Mouse (Mus musculus) neural tube, embryonic 11.5 days (tissue): ENCODE measurements around the gene Nanos3. TPM values are rescaled to one million over a fixed set of nuclear protein-coding genes. Genes with fewer than 3 reads are reported as not detected.
A peak's percentile ranks its signal among the peaks of the same experiment; 100 is the strongest.

Source experiments
- ATAC-seq: fragments of 200-750 bp; cut with Nextera tagmentation; 2 replicates; pipeline ENCODE4 v1.8.0; 2017; ENCODE audit warnings: moderate number of reproducible peaks, mild to moderate bottlenecking, moderate TSS enrichment, moderate library complexity; ENCODE audit not compliant: insufficient read depth, low FRiP score, low TSS enrichment
- DNase-seq: peaks from one replicate; pipeline ENCODE4 v3.0.0-alpha.2; 2015; ENCODE audit warnings: low spot score
- H3K27ac ChIP-seq: fragments of 300-500 bp; sonication (generic); 2 replicates; pipeline ENCODE4 v1.5.1; 2014; ENCODE audit warnings: low read depth, mild to moderate bottlenecking, low read length
- H3K27me3 ChIP-seq: fragments of 300-500 bp; sonication (generic); 2 replicates; pipeline ENCODE4 v1.6.1; 2014; ENCODE audit warnings: mild to moderate bottlenecking, low read length, mixed read lengths; ENCODE audit not compliant: control insufficient read depth, insufficient read depth
- H3K36me3 ChIP-seq: fragments of 300-500 bp; sonication (generic); 2 replicates; pipeline ENCODE4 v1.6.1; 2014; ENCODE audit warnings: mild to moderate bottlenecking, low read length, moderate library complexity, mixed read lengths; ENCODE audit not compliant: control insufficient read depth, insufficient read depth
- H3K4me1 ChIP-seq: fragments of 300-500 bp; sonication (generic); 2 replicates; pipeline ENCODE4 v1.6.1; 2014; ENCODE audit warnings: low read length, mixed read lengths; ENCODE audit not compliant: control insufficient read depth, insufficient read depth
- H3K4me2 ChIP-seq: fragments of 300-500 bp; sonication (generic); 2 replicates; pipeline ENCODE4 v1.6.1; 2014; ENCODE audit warnings: low read depth, mild to moderate bottlenecking, moderate library complexity
- H3K4me3 ChIP-seq: fragments of 300-500 bp; sonication (generic); 2 replicates; pipeline ENCODE4 v1.5.1; 2014; ENCODE audit warnings: low read depth, low read length
- H3K9ac ChIP-seq: fragments of 300-500 bp; sonication (generic); 2 replicates; pipeline ENCODE4 v1.6.1; 2014; ENCODE audit warnings: mild to moderate bottlenecking, low read length
- H3K9me3 ChIP-seq: fragments of 300-500 bp; sonication (generic); 2 replicates; pipeline ENCODE4 v1.6.1; 2016; ENCODE audit warnings: low read length; ENCODE audit not compliant: control insufficient read depth
- WGBS: fragments of 180-500 bp; shearing (Covaris S2); extraction: QIAGEN DNeasy Blood & Tissue Kit; methylation state at CpG from one replicate; pipeline ENCODE4 v1.1.7; 2014; 5-methylcytosine and 5-hydroxymethylcytosine counted together
- polyA plus RNA-seq: library from polyadenylated mRNA; unstranded; fragments of >200 nt; fragmentation: Nextera tagmentation; extraction: Ambion mirVana; gene quantifications from 2 replicates; pipeline ENCODE4 v1.2.1, GENCODE M21; 2014

Gene Nanos3
- polyA plus RNA-seq, 1 experiment from 2014 or later = 6.2 TPM

DNA sequence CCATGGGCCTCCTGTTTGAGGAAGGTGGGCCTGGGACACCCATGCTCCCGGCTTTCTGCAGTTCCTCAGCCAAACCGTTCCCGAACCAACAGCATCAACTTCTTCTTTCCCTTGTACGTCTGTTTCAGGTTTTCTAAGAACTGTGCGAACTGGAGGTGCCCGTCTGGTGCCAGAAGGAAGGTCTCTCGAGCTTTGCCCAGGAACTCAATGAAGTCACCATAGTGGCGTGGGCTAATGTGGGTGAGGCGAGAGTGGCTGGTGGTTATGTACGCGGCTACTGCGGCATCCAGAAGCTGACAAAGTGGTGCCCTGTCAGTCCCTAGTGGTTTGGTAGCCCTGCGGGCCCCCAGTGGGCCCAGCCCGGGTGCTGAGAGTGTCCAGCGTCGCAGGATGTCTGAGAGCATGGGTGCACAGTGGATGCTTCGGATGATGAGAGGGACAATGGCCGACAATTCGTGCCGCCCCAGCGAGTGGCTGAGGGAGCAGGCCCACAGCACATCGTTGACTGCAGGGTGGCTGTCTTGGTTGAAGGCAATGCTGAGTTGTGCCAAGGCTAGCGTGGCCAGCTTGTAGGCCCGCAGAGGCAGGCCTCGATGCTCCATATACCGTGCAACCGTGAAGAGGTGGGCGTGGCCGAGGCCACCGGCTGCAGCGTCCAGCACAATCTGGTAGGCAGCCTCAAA is 27.0 kb upstream of the Nanos3 start:
- ATAC-seq = no peak
- no peak overlapping the region for H3K4me3 ChIP-seq
- H3K36me3 ChIP-seq = peaks cover 17% of the 10 kb centered on the region
- H3K9ac ChIP-seq = no peak overlapping the region
- no peak overlapping the region for H3K4me2 ChIP-seq
- no peaks in the 10 kb centered on the region; the same call in 1 of the 2 replicates for H3K4me1 ChIP-seq
- H3K9me3 ChIP-seq = no peaks in the 10 kb centered on the region
- no peaks in the 10 kb centered on the region for H3K27me3 ChIP-seq
- H3K27ac ChIP-seq = no peak overlapping the region
- no peak for DNase-seq
- 92% methylated on average over 31 of the region's 31 CpGs for WGBS

DNA sequence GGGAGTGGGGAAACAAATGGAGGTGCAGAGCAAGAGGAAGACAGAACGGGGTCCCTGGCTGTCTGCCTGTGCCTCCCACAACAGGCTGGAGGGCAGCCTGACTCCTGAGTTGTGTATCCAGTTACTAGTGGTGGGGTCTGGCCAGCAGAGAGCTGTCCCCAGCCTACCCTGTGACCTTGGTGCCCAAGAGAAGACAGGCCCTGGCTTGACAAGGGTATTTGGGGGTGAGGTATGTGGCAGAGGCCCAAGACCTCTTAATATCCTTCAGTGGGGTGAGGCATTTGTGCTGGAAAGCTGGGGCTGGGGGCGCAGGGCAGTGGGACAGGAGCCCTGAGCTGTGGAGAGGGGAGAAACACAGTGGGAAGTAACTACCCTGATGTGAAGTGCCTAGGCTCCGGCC is 26.2 kb upstream of the Nanos3 start:
- Histone ChIP-seq H3K9me3 (no peaks in the 10 kb centered on the region), H3K4me1 (no peaks in the 10 kb centered on the region; the same call in 1 of the 2 replicates), H3K4me2 (no peak overlapping the region), H3K9ac (no peak overlapping the region), H3K4me3 (no peak overlapping the region), H3K27me3 (no peaks in the 10 kb centered on the region), H3K27ac (no peak overlapping the region), H3K36me3 (peaks cover 17% of the 10 kb centered on the region)
- ATAC-seq (no peak), DNase-seq (no peak)
- 97% methylated on average over 3 of the region's 3 CpGs for WGBS

DNA sequence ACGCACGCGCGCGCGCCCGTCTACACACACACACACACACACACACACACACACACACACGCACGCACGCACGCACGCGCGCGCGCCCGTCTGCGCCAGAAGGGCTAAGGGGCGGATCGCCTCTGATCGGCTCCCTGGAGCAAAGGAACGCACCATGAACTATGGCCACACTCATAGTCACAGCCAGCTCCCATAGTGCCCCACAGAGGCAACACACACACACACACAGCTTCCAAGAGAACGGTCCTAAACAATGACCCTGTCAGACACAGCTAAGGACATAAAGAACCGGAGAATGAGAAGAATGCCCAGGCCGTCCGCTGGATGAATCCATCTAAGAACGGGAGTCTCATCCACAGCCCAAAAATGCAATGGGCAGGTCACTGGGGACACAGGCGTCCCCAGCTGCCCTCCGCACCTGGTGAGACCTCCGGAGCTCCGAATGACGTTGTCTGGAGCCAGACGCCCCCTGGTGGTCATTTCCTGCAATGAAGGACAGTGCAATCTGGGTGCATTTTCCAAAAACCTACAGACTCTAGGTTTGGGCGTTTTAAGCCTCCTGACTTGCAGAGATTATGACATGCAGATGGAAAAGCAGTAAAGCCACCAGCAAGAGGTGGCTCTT is 25.3 kb upstream of the Nanos3 start:
- no peak overlapping the region for H3K9ac ChIP-seq
- DNase-seq = peak; percentile 83
- ATAC-seq = peak; percentile 70; the same call in 1 of the 2 replicates
- H3K27ac ChIP-seq = no peak overlapping the region
- 55% methylated on average over 34 of the region's 34 CpGs for WGBS
- H3K27me3 ChIP-seq = no peaks in the 10 kb centered on the region
- H3K4me1 ChIP-seq = no peaks in the 10 kb centered on the region; the same call in 1 of the 2 replicates
- H3K4me3 ChIP-seq = no peak overlapping the region
- H3K4me2 ChIP-seq = no peak overlapping the region
- H3K9me3 ChIP-seq = no peaks in the 10 kb centered on the region
- H3K36me3 ChIP-seq = peaks cover 17% of the 10 kb centered on the region

DNA sequence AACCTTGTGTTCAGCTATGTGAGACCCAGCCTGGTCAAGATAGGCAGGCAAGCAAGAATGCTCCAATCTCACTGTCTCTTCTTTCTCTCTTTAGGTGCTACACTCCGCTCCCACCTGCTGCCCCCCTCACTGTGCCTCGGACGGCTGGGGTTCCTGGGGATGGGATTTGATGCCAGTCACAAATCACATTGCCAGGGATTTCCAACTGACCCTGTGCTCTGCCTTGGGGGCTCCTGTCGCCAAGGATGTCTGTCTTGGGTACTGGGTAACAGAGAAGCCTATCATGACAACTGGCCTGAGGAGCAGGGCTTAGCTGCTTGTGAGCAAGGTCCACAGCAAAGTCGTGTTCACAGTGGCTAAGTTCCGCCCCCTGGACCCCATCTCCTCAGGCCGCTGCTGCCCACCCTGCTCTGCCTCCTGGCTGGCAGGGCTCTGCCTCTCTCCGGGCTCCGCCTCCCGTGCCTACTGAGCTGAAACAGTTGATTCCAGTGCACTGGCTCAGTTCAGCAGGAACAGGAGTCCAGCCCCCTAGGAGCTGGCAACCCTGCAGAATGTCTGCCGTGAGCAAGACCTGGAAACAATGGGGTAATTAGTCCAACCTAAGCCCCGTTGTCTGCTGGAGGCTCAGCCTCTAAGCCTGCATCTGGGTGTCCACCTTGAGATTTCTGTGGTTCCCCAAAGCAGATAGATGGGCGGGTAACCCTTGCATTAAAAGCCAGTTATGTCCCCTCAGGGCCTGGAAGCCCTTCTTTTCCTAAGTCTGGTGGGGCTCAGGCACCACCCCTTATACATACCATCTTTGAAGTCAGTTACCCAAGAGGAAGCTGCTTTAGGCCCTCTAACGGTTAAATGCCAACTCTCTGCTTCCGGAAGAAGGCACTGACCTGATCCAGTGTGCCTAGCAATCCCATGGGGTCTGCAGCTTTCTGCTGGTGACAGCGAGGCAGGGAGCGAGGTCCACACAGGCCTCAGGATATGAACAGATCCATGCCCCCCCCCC is 23.7 kb upstream of the Nanos3 start:
- H3K4me1 ChIP-seq = peaks cover under 1% of the 10 kb centered on the region; the same call in 1 of the 2 replicates
- 0 out of 2 replicates have a peak overlapping the region, but pooled peaks have one; percentile 4 for H3K27ac ChIP-seq
- H3K9ac ChIP-seq = peak overlapping the region; percentile 37; the same call in 1 of the 2 replicates
- no peaks in the 10 kb centered on the region for H3K27me3 ChIP-seq
- H3K4me2 ChIP-seq = 0 out of 2 replicates have a peak overlapping the region, but pooled peaks have one; percentile 7
- WGBS = 62% methylated on average over 17 of the region's 17 CpGs
- H3K36me3 ChIP-seq = peaks cover 13% of the 10 kb centered on the region
- ATAC-seq = no peak
- no peak for DNase-seq
- no peaks in the 10 kb centered on the region for H3K9me3 ChIP-seq
- no peak overlapping the region for H3K4me3 ChIP-seq

DNA sequence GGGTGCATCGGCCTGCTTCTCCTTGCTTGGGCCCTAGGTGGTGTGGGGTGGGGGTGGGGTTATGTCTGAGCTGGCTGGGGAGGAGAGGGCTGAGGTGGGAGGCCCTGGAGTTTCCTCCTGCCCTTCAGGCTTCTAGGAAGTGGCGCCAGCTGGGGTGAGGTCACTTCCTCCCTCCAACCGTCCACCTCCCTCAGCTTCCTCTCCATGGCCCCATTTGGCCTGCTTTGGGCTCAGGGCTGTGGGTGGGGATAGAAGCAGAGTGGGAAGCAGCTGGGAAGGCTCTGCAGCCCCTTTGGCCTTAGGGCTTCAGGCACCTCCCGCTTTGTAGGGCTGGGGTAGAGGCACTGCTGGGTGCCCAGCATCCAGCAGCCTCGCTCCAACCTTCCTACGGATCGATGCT is 22.8 kb upstream of the Nanos3 start:
- Histone ChIP-seq H3K4me1 (peaks cover 8% of the 10 kb centered on the region; the same call in 1 of the 2 replicates), H3K27ac (no peak overlapping the region), H3K36me3 (peaks cover 13% of the 10 kb centered on the region), H3K27me3 (no peaks in the 10 kb centered on the region), H3K9me3 (no peaks in the 10 kb centered on the region), H3K9ac (no peak overlapping the region), H3K4me2 (no peak overlapping the region), H3K4me3 (no peak overlapping the region)
- 66% methylated on average over 7 of the region's 7 CpGs for WGBS
- no peak for DNase-seq
- no peak for ATAC-seq

DNA sequence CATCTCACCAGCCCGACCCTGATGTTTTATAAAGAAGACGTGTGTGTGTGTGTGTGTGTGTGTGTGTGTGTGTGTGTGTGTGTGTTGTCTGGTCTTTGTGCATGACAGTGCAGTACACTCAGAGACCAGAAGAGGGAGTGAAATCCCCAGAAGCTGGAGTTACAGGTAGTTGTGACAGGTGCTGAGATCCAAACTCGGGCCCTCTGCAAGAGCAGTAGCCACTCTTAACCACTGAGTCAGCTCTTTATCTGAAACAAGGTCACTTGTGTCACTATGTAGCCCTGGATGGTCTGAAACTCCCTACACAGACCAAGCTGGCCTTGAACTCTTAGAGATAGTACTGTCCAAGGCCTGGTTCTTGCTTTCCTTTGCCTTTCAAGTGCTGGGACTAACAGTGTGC is 21.6 kb upstream of the Nanos3 start:
- 84% methylated on average over 3 of the region's 3 CpGs for WGBS
- H3K9me3 ChIP-seq = no peaks in the 10 kb centered on the region
- ATAC-seq (no peak), DNase-seq (no peak)
- no peak overlapping the region for H3K9ac ChIP-seq
- no peaks in the 10 kb centered on the region for H3K27me3 ChIP-seq
- H3K4me1 ChIP-seq = peaks cover 8% of the 10 kb centered on the region; the same call in 1 of the 2 replicates
- H3K4me3 ChIP-seq = no peak overlapping the region
- H3K4me2 ChIP-seq = no peak overlapping the region
- H3K36me3 ChIP-seq = peaks cover 7% of the 10 kb centered on the region
- H3K27ac ChIP-seq = no peak overlapping the region

DNA sequence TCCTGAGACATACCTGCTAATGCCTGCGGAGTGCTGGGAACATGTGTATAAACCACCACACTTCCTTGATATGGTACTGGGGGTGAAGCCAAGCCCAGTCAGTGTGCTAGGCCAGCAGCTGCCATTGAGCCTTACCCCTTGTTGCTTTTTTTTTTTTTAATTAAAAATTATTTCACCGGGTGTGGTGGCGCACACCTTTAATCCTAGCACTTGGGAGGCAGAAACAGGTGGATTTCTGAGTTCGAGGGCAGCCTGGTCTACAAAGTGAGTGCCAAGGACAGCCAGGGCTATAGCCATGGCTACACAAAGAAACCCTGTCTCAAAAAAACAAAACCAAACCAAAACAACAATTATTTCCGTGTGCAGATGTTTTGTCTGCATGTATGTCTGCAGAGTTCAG is 20.1 kb upstream of the Nanos3 start:
- Histone ChIP-seq H3K4me2 (no peak overlapping the region), H3K4me3 (no peak overlapping the region), H3K4me1 (peaks cover 13% of the 10 kb centered on the region), H3K9ac (no peak overlapping the region), H3K27me3 (no peaks in the 10 kb centered on the region), H3K36me3 (no peaks in the 10 kb centered on the region), H3K27ac (no peak overlapping the region), H3K9me3 (no peaks in the 10 kb centered on the region)
- ATAC-seq = no peak
- DNase-seq = no peak
- 88% methylated on average over 5 of the region's 5 CpGs for WGBS

DNA sequence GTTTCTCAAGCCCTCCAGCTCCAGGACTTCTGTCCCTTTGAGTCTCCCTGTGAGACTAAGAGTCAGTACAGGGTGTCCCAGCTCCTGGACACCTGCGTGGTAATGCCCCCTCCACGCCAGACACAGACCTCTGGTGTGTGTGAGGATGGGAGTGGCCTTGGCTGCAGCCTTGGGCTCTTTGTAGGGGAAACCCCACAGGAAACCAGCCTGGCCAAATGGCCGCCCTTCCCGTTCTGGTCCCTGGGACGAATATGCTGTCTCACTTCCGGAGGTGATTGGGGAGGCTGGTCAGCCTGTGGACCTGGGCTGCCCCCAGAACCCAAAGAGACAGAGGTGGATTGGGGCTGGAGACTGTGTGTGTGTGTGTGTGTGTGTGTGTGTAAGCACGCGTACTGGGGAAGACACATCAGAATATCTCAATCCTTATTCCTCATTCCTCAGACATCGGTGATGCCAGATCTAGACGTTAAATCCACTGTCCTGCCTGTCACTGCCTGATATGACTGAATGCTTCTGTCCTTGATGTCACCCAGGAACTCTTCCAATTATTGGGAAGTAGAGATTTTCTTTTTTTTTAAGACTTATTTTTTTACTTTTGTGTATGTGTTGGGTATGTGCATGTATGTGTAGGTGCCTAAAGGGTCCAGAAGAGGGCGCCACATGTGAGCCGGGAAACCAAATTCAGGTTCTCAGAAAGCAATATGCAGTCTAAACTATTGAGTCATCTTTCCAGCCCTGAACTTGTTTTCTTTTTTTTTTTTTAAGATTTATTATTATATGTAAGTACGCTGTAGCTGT is 19.2 kb upstream of the Nanos3 start:
- peak overlapping the region; percentile 64 for H3K9ac ChIP-seq
- H3K4me3 ChIP-seq = peak overlapping the region; percentile 26
- no peaks in the 10 kb centered on the region for H3K36me3 ChIP-seq
- 52% methylated on average over 13 of the region's 13 CpGs for WGBS
- no peak for DNase-seq
- no peaks in the 10 kb centered on the region for H3K9me3 ChIP-seq
- peak overlapping the region; percentile 65 for H3K27ac ChIP-seq
- ATAC-seq = no peak
- H3K4me1 ChIP-seq = peaks cover 17% of the 10 kb centered on the region
- H3K27me3 ChIP-seq = no peaks in the 10 kb centered on the region
- peak overlapping the region; percentile 69 for H3K4me2 ChIP-seq
